Mouse (Mus musculus) hindbrain, embryonic 16.5 days (tissue): ENCODE measurements around the gene Myh6. TPM values are rescaled to one million over a fixed set of nuclear protein-coding genes. Genes with fewer than 3 reads are reported as not detected.

Experiments
- ATAC-seq: fragments of 200-750 bp; cut with Nextera tagmentation; 2 replicates; pipeline ENCODE4 v1.8.0; 2017; ENCODE audit warnings: moderate TSS enrichment, moderate library complexity
- H3K27ac ChIP-seq: fragments of 300-500 bp; sonication (generic); 2 replicates; pipeline ENCODE4 v1.5.1; 2014; ENCODE audit warnings: low read depth, mild to moderate bottlenecking, control low read depth, low read length, moderate library complexity
- H3K27me3 ChIP-seq: fragments of 300-500 bp; sonication (generic); replicated peaks from 2 replicates; pipeline ENCODE4 v1.6.1; 2014; ENCODE audit warnings: low read length; ENCODE audit not compliant: control insufficient read depth, insufficient read depth
- H3K36me3 ChIP-seq: fragments of 300-500 bp; sonication (generic); 2 replicates; pipeline ENCODE4 v1.6.1; 2014; ENCODE audit warnings: mild to moderate bottlenecking, low read length, moderate library complexity, mixed read lengths; ENCODE audit not compliant: control insufficient read depth, insufficient read depth
- H3K4me1 ChIP-seq: fragments of 300-500 bp; sonication (generic); 2 replicates; pipeline ENCODE4 v1.6.1; 2014; ENCODE audit warnings: low read depth, low read length; ENCODE audit not compliant: control insufficient read depth, insufficient read depth
- H3K4me2 ChIP-seq: fragments of 300-500 bp; sonication (generic); 2 replicates; pipeline ENCODE4 v1.6.1; 2014; ENCODE audit warnings: mild to moderate bottlenecking, low read length, control low read depth, moderate library complexity
- H3K4me3 ChIP-seq: fragments of 300-500 bp; sonication (generic); 2 replicates; pipeline ENCODE4 v1.5.1; 2014; ENCODE audit warnings: mild to moderate bottlenecking, low read length, control low read depth, moderate library complexity
- H3K9ac ChIP-seq: fragments of 300-500 bp; sonication (generic); 2 replicates; pipeline ENCODE4 v1.6.1; 2014; ENCODE audit warnings: low read depth, mild to moderate bottlenecking, control low read depth, low read length, moderate library complexity
- H3K9me3 ChIP-seq: fragments of 300-500 bp; sonication (generic); 2 replicates; pipeline ENCODE4 v1.6.1; 2014; ENCODE audit warnings: mild to moderate bottlenecking, low read length, moderate library complexity; ENCODE audit not compliant: control insufficient read depth
- WGBS: fragments of 180-500 bp; shearing (Covaris S2); extraction: QIAGEN DNeasy Blood & Tissue Kit; methylation state at CpG from one replicate; pipeline ENCODE4 v1.1.7; 2014; 5-methylcytosine and 5-hydroxymethylcytosine counted together
- polyA plus RNA-seq: library from polyadenylated mRNA; unstranded; fragments of >200 nt; fragmentation: Nextera tagmentation; extraction: Ambion mirVana; gene quantifications from 2 replicates; pipeline ENCODE4 v1.2.1, GENCODE M21; 2015

The Myh6 gene
- polyA plus RNA-seq, 1 experiment from 2014 or later: 1.8 TPM

DNA sequence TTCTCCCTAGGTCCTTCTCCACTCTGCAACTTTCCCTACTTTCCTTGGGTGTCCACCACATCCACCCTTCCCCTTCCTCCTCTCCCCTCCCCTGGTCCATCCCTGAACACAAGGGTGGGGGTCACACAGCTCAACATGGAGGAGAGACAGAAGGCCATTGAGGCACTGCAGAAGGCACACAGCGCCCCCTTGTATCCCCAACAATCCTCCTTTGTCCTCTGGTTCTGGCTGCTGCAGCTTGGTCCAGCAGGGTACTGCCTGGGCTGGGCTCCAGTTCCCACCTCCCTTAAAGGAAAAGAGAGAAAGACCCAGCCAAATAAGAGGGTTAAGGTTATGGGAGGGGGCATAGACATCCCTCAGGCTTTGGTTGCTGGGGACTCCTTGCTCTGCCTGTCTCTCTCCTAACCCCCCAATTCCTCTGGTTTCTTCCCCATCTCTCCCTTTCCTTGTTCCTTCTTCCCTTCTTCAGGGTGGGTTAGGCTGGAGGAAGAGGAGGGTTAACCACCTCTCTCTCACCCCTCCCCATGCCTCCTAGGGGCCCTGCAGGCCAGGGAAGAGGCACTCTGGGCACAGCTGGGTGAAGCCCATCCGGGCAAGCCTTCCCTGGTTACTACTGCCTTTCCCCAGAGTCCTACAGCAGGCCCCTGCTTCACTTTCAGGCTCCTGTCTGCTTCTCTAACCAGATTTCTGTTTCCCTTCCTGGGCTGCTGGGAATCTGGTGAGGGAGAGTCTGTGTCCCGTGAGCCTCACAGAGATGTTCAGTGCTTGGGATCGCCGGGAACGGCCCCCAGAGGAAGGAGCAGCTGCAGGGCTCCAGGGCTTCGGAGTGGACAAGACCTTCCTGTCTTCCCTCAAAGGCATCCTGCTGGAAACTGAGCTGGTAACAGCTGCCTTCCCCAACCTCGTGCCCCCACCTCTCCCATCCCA, 30.6 kb downstream of the Myh6 start, which contains the start of gene Cmtm5:
Gene Cmtm5 (plus strand): TSS at position 358 of the 927 bp plus-strand sequence.
- peak within 1 kb of the TSS; percentile 63 for H3K27ac ChIP-seq
- H3K4me3 ChIP-seq: no peak within 1 kb of the TSS
- no peaks in the 10 kb centered on the region; the same call in 1 of the 2 replicates for H3K27me3 ChIP-seq
- 24% methylated on average over 8 of the region's 8 CpGs for WGBS
- peak within 1 kb of the TSS; percentile 2; the same call in 1 of the 2 replicates for H3K4me2 ChIP-seq
- no peaks in the 10 kb centered on the region for H3K36me3 ChIP-seq
- ATAC-seq: peak; percentile 90
- peak within 1 kb of the TSS; percentile 8; the same call in 1 of the 2 replicates for H3K9ac ChIP-seq
- peaks cover 5% of the 10 kb centered on the region for H3K4me1 ChIP-seq
- no peaks in the 10 kb centered on the region for H3K9me3 ChIP-seq

DNA sequence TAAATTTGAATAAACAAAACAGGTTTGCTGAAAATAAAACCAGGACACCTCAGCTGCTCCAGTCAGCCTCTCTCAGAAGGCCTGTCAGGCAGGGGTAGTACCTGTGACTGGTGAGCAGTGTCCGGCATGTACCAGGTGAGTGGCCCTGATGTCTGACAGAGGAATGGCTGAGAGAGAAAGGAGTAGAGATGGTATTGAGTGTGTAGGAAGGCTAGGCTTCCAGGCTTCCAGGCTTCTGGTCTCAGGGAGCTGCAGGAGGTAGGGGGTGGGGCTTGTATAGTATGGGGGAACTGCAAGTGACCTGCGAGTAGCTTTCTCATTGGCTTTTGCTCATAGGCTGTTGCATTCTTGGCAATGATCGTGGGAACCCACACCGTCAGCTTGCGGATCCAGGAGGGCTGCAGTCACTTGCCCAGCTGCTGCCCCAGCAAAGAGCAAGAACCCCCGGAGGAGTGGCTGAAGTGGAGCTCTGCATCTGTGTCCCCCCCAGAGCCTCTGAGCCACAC, 34.0 kb downstream of the Myh6 start, which contains the start of gene Il25:
Gene Il25 (plus strand): TSS at position 51 of the 506 bp plus-strand sequence.
- Histone ChIP-seq H3K36me3 (no peaks in the 10 kb centered on the region), H3K9me3 (no peaks in the 10 kb centered on the region), H3K27ac (no peak within 1 kb of the TSS), H3K4me3 (no peak within 1 kb of the TSS), H3K4me1 (peaks cover 10% of the 10 kb centered on the region), H3K9ac (0 out of 2 replicates have a peak within 1 kb of the TSS, but pooled peaks have one; percentile 28), H3K4me2 (peak within 1 kb of the TSS; percentile 9; the same call in 1 of the 2 replicates), H3K27me3 (no peaks in the 10 kb centered on the region)
- 22% methylated on average over 6 of the region's 6 CpGs for WGBS
- 0 out of 2 replicates have a peak, but pooled peaks have one; percentile 18 for ATAC-seq

DNA sequence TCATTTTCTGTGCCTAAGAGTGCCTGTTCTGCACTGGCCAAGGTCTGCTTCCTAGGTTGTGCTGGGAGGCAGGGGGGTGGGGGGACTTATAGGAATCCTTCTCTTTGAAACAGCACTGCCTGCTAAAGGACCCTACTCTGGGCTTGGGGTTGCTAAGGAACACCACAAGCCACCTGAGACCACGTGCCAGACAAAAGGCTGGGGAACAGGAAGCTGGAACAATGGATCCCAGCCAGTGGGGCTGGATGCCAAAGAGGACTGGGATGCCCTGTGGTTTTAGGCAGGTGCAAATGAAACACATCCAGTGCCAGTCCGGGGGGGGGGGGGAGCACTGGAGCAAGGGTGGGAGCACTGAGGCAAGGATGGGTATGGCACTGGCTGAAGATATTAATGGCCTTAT, 36.3 kb downstream of the Myh6 start:
- Histone ChIP-seq H3K4me1 (peaks cover 24% of the 10 kb centered on the region), H3K9me3 (no peaks in the 10 kb centered on the region), H3K4me3 (no peak overlapping the region), H3K27ac (no peak overlapping the region), H3K9ac (no peak overlapping the region), H3K36me3 (no peaks in the 10 kb centered on the region), H3K4me2 (no peak overlapping the region), H3K27me3 (no peaks in the 10 kb centered on the region)
- WGBS: 26% methylated on average over 2 of the region's 2 CpGs
- ATAC-seq: no peak

DNA sequence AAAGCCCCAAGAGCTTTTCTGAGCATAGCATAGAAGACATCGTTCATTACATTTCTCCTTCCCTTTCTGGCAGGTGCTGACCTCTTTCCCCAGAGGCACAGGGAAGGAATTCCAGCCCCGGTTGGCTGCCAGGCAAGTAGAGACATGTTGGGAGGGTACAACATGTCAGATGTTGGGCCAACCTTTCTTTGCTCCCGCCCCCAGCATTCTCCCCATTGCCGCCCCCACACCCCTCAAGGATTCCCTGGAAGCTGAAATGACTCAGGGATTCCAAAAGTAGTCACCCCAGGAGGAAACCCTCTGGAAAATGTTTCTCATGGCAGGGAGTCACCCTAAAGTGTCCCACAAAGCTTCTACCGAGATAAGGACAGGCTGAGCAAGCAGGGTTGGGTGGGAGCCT, 36.9 kb downstream of the Myh6 start:
- Histone ChIP-seq H3K27me3 (no peaks in the 10 kb centered on the region), H3K9me3 (no peaks in the 10 kb centered on the region), H3K9ac (no peak overlapping the region), H3K27ac (no peak overlapping the region), H3K4me1 (peaks cover 24% of the 10 kb centered on the region), H3K4me2 (no peak overlapping the region), H3K4me3 (no peak overlapping the region), H3K36me3 (no peaks in the 10 kb centered on the region)
- ATAC-seq: no peak
- WGBS: 71% methylated on average over 5 of the region's 5 CpGs

DNA sequence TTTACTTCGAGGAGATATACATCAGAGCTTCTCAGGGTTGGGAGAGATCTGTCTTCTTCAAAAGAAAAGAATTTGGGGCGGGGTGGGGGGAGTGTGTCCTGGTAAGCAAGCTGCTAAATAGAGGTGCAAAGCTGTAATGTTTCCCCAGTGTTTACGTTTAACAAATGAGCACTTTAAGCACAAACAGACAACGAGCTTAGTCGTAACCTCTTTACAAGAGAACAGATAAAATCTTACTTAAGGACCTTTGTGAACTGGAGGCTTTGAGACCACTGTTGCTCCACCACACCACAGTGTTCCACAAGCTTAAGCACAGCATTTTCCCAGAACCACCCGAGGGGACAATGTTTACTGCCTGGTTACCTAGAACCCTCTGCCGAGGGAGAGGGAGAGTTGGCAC, 39.4 kb downstream of the Myh6 start:
- no peaks in the 10 kb centered on the region for H3K9me3 ChIP-seq
- peak overlapping the region; percentile 96 for H3K4me2 ChIP-seq
- H3K4me3 ChIP-seq: peak overlapping the region; percentile 48
- H3K36me3 ChIP-seq: no peaks in the 10 kb centered on the region
- peak overlapping the region; percentile 78 for H3K9ac ChIP-seq
- H3K27me3 ChIP-seq: no peaks in the 10 kb centered on the region
- peak overlapping the region; percentile 92 for H3K27ac ChIP-seq
- H3K4me1 ChIP-seq: peaks cover 19% of the 10 kb centered on the region
- 21% methylated on average over 7 of the region's 7 CpGs for WGBS
- no peak for ATAC-seq

DNA sequence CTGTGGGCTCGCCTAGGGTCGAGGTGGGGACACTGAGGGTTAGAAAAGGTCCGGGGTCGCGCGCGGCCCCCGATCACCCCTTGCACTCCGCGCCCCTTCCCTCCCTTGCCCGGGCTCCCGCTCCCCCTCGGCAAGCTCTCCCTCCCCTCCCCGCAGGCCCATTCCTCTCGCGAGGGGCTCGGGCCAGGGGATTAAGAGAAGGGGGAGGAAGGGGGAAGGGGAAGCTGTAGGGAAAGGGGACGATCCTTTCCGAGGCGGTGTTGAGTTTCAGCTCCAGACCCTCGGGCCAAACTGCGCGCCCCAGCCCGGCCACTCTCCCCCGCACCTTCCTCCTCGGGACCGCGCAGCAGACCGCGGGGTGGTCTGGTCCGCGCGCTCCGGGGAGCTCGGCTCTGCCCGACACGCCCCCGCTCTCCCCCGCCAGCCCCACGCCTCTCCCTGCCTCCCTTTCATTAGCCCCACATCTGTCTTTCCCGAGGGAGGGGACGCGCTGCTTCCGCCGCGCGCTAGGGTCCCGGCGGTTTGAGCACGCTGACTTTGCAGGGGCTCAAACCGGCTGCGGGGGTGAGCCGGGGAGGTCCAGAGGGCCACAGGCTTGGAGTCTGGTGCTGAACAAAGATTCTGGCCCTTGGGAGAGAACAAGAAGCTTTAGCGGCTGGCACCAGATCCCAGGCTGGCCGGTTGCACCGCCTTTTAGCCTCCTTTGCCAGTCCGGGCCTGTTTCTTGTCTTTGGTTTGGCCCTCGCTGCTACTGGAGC, 40.1 kb downstream of the Myh6 start:
- WGBS: 0% methylated on average over 51 of the region's 58 CpGs

DNA sequence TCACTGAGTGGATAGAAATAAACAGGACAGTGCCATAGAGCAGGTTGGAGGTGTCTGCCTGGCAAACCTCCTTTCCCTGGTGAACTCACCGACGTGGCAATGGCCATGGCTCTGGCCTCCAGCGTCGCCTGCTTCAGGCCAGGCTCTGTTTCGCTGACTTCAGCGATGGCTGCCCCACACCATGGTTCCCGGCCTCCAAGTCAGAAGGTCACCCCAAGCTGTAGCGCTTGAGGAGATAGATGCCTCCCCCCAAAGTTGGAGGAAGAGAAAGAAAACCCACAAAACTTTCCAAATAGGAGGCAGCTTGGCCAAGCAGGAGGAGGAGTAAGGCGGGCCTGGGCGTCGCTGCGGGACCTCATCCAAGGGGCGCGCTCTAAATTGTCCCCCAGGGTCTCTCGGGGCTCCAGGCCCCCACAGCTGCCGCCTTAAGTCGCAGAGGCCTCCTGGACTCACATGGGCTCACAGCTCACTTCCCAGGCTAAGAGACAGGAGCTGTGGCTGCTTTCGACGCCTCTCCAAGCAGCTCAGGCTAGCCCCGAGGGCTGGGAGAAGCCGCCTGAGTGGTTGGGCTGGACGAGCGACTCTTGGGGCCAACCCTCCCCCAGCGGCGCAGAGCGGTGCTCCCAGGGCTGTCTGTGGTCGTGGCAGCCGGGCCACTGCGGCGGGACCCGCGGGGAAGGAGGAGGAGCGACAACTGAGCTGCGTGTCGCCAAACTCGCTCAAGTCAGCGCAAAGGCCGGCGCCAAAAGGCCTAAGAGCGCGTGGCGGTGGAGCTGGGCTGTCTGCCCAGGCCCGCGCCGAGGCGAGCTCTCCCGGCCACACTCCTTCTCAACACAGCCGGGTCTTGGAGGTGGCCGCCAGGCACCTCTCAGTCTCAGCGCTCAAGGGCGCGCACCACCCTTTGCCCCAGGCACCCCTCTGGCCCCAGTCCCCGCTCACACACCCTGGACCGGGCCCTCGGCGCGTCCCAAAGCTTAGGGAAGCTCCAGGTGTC, 41.1 kb downstream of the Myh6 start, which contains the start of gene Efs:
Gene Efs (minus strand): TSS at position 778 of the 994 bp plus-strand sequence.
- H3K4me1 ChIP-seq: peaks cover 19% of the 10 kb centered on the region
- peak within 1 kb of the TSS; percentile 96 for H3K4me2 ChIP-seq
- ATAC-seq: peak; percentile 73
- WGBS: 2% methylated on average over 52 of the region's 57 CpGs
- peak within 1 kb of the TSS; percentile 92 for H3K27ac ChIP-seq
- H3K9ac ChIP-seq: peak within 1 kb of the TSS; percentile 78
- H3K27me3 ChIP-seq: no peaks in the 10 kb centered on the region
- peak within 1 kb of the TSS; percentile 48 for H3K4me3 ChIP-seq
- H3K36me3 ChIP-seq: peaks cover 5% of the 10 kb centered on the region
- peaks cover 12% of the 10 kb centered on the region for H3K9me3 ChIP-seq

More for the DNA sequence above, 40.1 kb downstream of the Myh6 start:
- H3K9ac ChIP-seq: peak overlapping the region; percentile 78
- peak overlapping the region; percentile 92 for H3K27ac ChIP-seq
- H3K4me1 ChIP-seq: peaks cover 19% of the 10 kb centered on the region
- peak overlapping the region; percentile 96 for H3K4me2 ChIP-seq
- no peaks in the 10 kb centered on the region for H3K36me3 ChIP-seq
- H3K27me3 ChIP-seq: no peaks in the 10 kb centered on the region
- peak; percentile 56 for ATAC-seq
- peaks cover 3% of the 10 kb centered on the region for H3K9me3 ChIP-seq
- peak overlapping the region; percentile 48 for H3K4me3 ChIP-seq
